Mouse (Mus musculus): ENCODE results near the gene Eif2b2. TPM values are rescaled to one million over a fixed set of nuclear protein-coding genes. Genes with fewer than 3 reads are reported as not detected.

Eif2b2 gene
- polyA plus RNA-seq, 1 experiment, result 342 TPM

- H3K4me3 ChIP-seq, result no peak overlapping the region
- no peaks in the 10 kb centered on the region for H3K79me2 ChIP-seq (ENCODE audit: control insufficient read depth, insufficient read depth)
- no peak overlapping the region for H3K4me2 ChIP-seq (ENCODE audit: low read depth)
- no peak overlapping the region for H3ac ChIP-seq (ENCODE audit: control insufficient read depth, insufficient read length)
- H3K36me3 ChIP-seq (ENCODE audit: control insufficient read depth, insufficient read depth), result no peaks in the 10 kb centered on the region
- H3K27me3 ChIP-seq (ENCODE audit: control insufficient read depth, insufficient read depth, insufficient read length), result no peaks in the 10 kb centered on the region
- TF ChIP-seq MYOG (IDR thresholded peaks at IDR 0.05; ENCODE audit: control insufficient read depth in 1 of 3, insufficient read depth in 1 of 3, insufficient read length in 2 of 3, low read depth in 2 of 3) (no peak), USF1 (IDR thresholded peaks at IDR 0.05; ENCODE audit: low read depth) (no peak), TCF12 (IDR thresholded peaks at IDR 0.05; ENCODE audit: insufficient read depth, poor library complexity, severe bottlenecking) (no peak), REST (IDR thresholded peaks at IDR 0.05; ENCODE audit: insufficient read depth, insufficient read length) (no peak)
These were observed 36.4 kb upstream of the Eif2b2 start for GRCm38 (mm10) chr12:85182898-85183297.

- H3K36me3 ChIP-seq (ENCODE audit: control insufficient read depth, insufficient read depth), result no peaks in the 10 kb centered on the region
- no peak overlapping the region for H3ac ChIP-seq (ENCODE audit: control insufficient read depth, insufficient read length)
- no peaks in the 10 kb centered on the region for H3K79me2 ChIP-seq (ENCODE audit: control insufficient read depth, insufficient read depth)
- TF ChIP-seq REST (IDR thresholded peaks at IDR 0.05; ENCODE audit: insufficient read depth, insufficient read length) (no peak), TCF12 (IDR thresholded peaks at IDR 0.05; ENCODE audit: insufficient read depth, poor library complexity, severe bottlenecking) (no peak), CEBPB (IDR thresholded peaks at IDR 0.05; ENCODE audit: insufficient read depth, poor library complexity, severe bottlenecking) (no peak), MYOG (IDR thresholded peaks at IDR 0.05; ENCODE audit: control insufficient read depth in 1 of 3, insufficient read depth in 1 of 3, insufficient read length in 2 of 3, low read depth in 2 of 3) (no peak), MYOD1 (IDR thresholded peaks at IDR 0.05; ENCODE audit: control insufficient read depth in 1 of 3, insufficient read length in 2 of 3, low read depth in 2 of 3) (no peak), USF1 (IDR thresholded peaks at IDR 0.05; ENCODE audit: low read depth) (no peak), POLR2A (IDR thresholded peaks at IDR 0.05; ENCODE audit: insufficient read length, low read depth) (no peak), TCF3 (IDR thresholded peaks at IDR 0.05; ENCODE audit: insufficient read length, low read depth) (no peak), MAX (IDR thresholded peaks at IDR 0.05; ENCODE audit: low read depth) (no peak), POLR2AphosphoS2 (IDR thresholded peaks at IDR 0.05; ENCODE audit: insufficient read length, low read depth) (no peak), SRF (IDR thresholded peaks at IDR 0.05; ENCODE audit: control insufficient read depth, insufficient read length, low read depth) (no peak), E2F4 (IDR thresholded peaks at IDR 0.05; ENCODE audit: insufficient read depth) (no peak)
- no peak overlapping the region for H3K4me2 ChIP-seq (ENCODE audit: low read depth)
- H3K4me3 ChIP-seq, result no peak overlapping the region
- H3K27me3 ChIP-seq (ENCODE audit: control insufficient read depth, insufficient read depth, insufficient read length), result no peaks in the 10 kb centered on the region
These were observed 35.2 kb upstream of the Eif2b2 start for GRCm38 (mm10) chr12:85184118-85184517.

DNA sequence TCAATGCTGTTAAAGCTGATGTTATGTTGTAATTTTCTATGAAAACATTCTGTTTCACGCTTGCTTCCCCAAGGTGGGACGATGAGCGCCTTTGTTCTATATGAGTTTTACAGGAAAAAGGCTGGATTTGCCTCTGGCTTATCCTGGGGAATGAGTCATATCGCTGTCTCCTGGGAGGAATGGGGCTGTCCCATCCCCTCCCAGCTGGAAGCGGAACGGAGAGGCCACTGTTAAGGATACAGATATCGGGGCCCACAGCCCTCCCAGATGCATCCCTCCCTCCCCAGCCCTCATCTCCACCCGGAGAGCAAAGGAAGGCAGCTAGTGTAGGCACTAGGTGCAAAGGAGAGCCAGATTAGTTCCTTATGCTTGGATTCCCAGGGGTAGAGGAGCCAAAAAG is 33.5 kb upstream of the Eif2b2 start:
- H3ac ChIP-seq (ENCODE audit: control insufficient read depth, insufficient read length), result no peak overlapping the region
- H3K36me3 ChIP-seq (ENCODE audit: control insufficient read depth, insufficient read depth), result no peaks in the 10 kb centered on the region
- TF ChIP-seq POLR2A (IDR thresholded peaks at IDR 0.05; ENCODE audit: insufficient read length, low read depth) (no peak), USF1 (IDR thresholded peaks at IDR 0.05; ENCODE audit: low read depth) (no peak), E2F4 (IDR thresholded peaks at IDR 0.05; ENCODE audit: insufficient read depth) (no peak), TCF3 (IDR thresholded peaks at IDR 0.05; ENCODE audit: insufficient read length, low read depth) (no peak), SRF (IDR thresholded peaks at IDR 0.05; ENCODE audit: control insufficient read depth, insufficient read length, low read depth) (no peak), CEBPB (IDR thresholded peaks at IDR 0.05; ENCODE audit: insufficient read depth, poor library complexity, severe bottlenecking) (no peak), POLR2AphosphoS2 (IDR thresholded peaks at IDR 0.05; ENCODE audit: insufficient read length, low read depth) (no peak)
- no peaks in the 10 kb centered on the region for H3K27me3 ChIP-seq (ENCODE audit: control insufficient read depth, insufficient read depth, insufficient read length)
- H3K79me2 ChIP-seq (ENCODE audit: control insufficient read depth, insufficient read depth), result no peaks in the 10 kb centered on the region
- peak overlapping the region; percentile 71 for H3K4me2 ChIP-seq (ENCODE audit: low read depth)
- H3K4me3 ChIP-seq, result no peak overlapping the region

GRCm38 (mm10) chr12:85186361-85186760 is 32.9 kb upstream of the Eif2b2 start:
- Histone ChIP-seq H3K4me2 (ENCODE audit: low read depth) (peak overlapping the region; percentile 71), H3K36me3 (ENCODE audit: control insufficient read depth, insufficient read depth) (no peaks in the 10 kb centered on the region), H3K4me3 (no peak overlapping the region), H3K27me3 (ENCODE audit: control insufficient read depth, insufficient read depth, insufficient read length) (no peaks in the 10 kb centered on the region), H3ac (ENCODE audit: control insufficient read depth, insufficient read length) (no peak overlapping the region), H3K79me2 (ENCODE audit: control insufficient read depth, insufficient read depth) (no peaks in the 10 kb centered on the region)
- TF ChIP-seq CEBPB (IDR thresholded peaks at IDR 0.05; ENCODE audit: insufficient read depth, poor library complexity, severe bottlenecking), result no peak
- TF ChIP-seq MYOG (IDR thresholded peaks at IDR 0.05; ENCODE audit: control insufficient read depth in 1 of 3, insufficient read depth in 1 of 3, insufficient read length in 2 of 3, low read depth in 2 of 3), result no peak
- TF ChIP-seq MYOD1 (IDR thresholded peaks at IDR 0.05; ENCODE audit: control insufficient read depth in 1 of 3, insufficient read length in 2 of 3, low read depth in 2 of 3), result peak in 1 of 3 experiments; percentile 16

DNA sequence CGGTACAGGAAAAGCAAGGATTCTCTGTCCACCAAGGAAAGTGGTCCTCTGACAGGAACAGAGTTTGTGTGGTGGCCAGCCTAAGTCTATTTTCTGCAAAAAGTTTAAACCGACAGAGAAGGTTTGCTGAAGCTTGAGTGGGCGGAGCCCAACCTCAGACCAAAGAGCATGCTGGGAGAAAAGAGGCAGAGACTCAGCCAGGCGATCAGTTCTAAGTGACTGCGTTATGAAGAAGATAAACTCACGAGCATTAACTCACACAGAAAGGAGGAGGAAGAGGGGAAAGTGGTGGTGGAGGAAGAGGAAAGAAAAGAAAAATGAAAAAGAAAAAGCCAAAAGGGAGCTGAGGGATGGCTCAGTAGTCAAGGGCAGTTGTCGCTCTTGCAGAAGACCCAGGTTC is 29.0 kb upstream of the Eif2b2 start:
- H3ac ChIP-seq (ENCODE audit: control insufficient read depth, insufficient read length), result no peak overlapping the region
- no peaks in the 10 kb centered on the region for H3K36me3 ChIP-seq (ENCODE audit: control insufficient read depth, insufficient read depth)
- no peaks in the 10 kb centered on the region for H3K27me3 ChIP-seq (ENCODE audit: control insufficient read depth, insufficient read depth, insufficient read length)
- H3K4me3 ChIP-seq, result no peak overlapping the region
- H3K79me2 ChIP-seq (ENCODE audit: control insufficient read depth, insufficient read depth), result no peaks in the 10 kb centered on the region
- no peak overlapping the region for H3K4me2 ChIP-seq (ENCODE audit: low read depth)
- TF ChIP-seq E2F4 (IDR thresholded peaks at IDR 0.05; ENCODE audit: insufficient read depth) (no peak), SRF (IDR thresholded peaks at IDR 0.05; ENCODE audit: control insufficient read depth, insufficient read length, low read depth) (no peak), MYOG (IDR thresholded peaks at IDR 0.05; ENCODE audit: control insufficient read depth in 1 of 3, insufficient read depth in 1 of 3, insufficient read length in 2 of 3, low read depth in 2 of 3) (no peak), TCF3 (IDR thresholded peaks at IDR 0.05; ENCODE audit: insufficient read length, low read depth) (no peak), POLR2AphosphoS2 (IDR thresholded peaks at IDR 0.05; ENCODE audit: insufficient read length, low read depth) (no peak), REST (IDR thresholded peaks at IDR 0.05; ENCODE audit: insufficient read depth, insufficient read length) (no peak), MYOD1 (IDR thresholded peaks at IDR 0.05; ENCODE audit: control insufficient read depth in 1 of 3, insufficient read length in 2 of 3, low read depth in 2 of 3) (no peak)

Data from myocyte (in vitro differentiated cells).